Mouse (Mus musculus): ENCODE results near the gene Ptpn1. TPM values are rescaled to one million over a fixed set of nuclear protein-coding genes. Genes with fewer than 3 reads are reported as not detected.
A peak's percentile ranks its signal among the peaks of the same experiment; 100 is the strongest.

Gene Ptpn1
- polyA plus RNA-seq, 1 experiment from 2014 or later, result 35.3 TPM

DNA sequence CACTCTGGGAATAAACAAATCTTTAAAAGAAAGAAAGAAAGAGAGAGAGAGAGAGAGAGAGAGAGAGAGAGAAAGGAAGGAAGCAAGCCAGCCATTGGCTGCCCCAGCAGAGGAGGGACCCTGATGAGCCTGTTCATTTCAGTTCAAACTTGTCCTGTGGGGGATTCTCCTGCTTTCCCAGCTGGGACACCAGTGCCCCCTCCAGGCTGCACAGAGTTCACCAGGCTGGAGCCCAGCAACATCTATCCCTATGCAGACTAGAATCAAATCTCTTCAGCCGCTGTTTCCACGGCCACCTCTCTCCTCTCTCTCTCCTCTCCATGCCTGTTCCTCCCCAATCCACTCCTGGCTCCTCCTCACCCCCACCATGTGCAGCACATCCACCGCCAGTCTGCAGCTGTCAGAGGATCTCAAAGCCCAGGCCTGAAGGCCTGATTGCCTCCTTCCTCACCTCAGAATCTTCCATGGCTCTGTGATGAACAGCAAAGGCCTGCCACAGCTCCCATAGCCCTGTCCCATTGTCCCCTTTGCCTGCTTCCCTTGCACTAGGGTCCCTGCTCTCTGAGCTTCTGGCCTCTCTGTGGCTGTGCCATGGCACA, 67.4 kb downstream of the Ptpn1 start:
- no peak overlapping the region for H3K9ac ChIP-seq
- H3K9me3 ChIP-seq (replicated peaks), result no peaks in the 10 kb centered on the region
- peaks cover 13% of the 10 kb centered on the region; the same call in 1 of the 2 replicates for H3K27me3 ChIP-seq
- H3K27ac ChIP-seq, result no peak overlapping the region
- H3K36me3 ChIP-seq, result 0 out of 2 replicates have a peak, but pooled peaks cover 7% of the 10 kb centered on the region
- no peak overlapping the region for H3K4me2 ChIP-seq
- no peak overlapping the region for H3K4me3 ChIP-seq (replicated peaks)
- 76% methylated on average over 3 of the region's 3 CpGs for WGBS (ENCODE audit: insufficient replicate concordance)
- no peak for ATAC-seq (ENCODE audit: low read depth)
- DNase-seq, result no peak
- peaks cover 10% of the 10 kb centered on the region for H3K4me1 ChIP-seq (replicated peaks)

DNA sequence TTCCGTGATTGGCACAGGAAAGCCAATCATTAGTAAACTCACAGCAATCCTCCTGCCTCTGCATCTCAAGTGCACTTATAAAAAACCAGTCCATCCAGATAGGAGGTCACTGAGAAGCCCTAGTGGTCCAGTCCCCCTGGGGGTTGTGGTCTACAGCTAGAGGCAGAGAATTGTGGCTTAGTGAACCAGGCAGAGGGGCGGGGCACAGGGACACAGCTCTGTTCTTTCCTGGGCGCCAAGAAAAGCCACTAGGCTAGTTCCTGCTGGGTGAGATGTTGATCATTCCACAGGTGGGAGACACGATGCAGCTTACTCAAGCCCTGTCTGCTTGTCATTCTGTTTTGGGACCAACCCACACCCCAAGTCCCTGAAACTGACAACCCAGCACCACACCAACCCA, 70.3 kb downstream of the Ptpn1 start:
- Histone ChIP-seq H3K27me3 (no peaks in the 10 kb centered on the region), H3K9me3 (replicated peaks) (no peaks in the 10 kb centered on the region), H3K27ac (no peak overlapping the region), H3K36me3 (0 out of 2 replicates have a peak, but pooled peaks cover 7% of the 10 kb centered on the region), H3K4me3 (replicated peaks) (no peak overlapping the region), H3K4me1 (replicated peaks) (peaks cover 29% of the 10 kb centered on the region), H3K4me2 (no peak overlapping the region), H3K9ac (no peak overlapping the region)
- ATAC-seq (ENCODE audit: low read depth), result no peak
- 46% methylated on average over 4 of the region's 4 CpGs for WGBS (ENCODE audit: insufficient replicate concordance)
- no peak for DNase-seq

DNA sequence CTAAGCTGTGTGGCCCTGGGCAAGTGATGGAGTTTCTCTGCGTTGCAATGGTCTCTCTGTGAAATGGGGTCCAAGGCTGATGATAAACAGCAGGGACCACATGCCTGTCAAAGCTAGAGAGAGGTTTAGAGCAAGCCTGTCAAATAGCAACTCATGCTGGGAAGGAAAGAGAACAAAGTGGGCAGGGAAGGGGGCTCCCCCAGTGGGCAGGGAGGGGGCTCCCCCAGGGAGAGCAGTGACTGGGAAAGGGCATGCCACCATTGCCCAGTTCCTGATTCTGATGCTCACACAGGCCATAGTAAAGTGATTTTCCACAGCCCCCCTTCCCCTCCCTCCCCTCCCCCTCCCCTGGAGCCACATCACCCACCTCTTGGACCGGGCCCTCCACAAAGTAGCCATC, 71.0 kb downstream of the Ptpn1 start:
- Histone ChIP-seq H3K4me3 (replicated peaks) (no peak overlapping the region), H3K27ac (no peak overlapping the region), H3K4me2 (no peak overlapping the region), H3K27me3 (no peaks in the 10 kb centered on the region), H3K9me3 (replicated peaks) (no peaks in the 10 kb centered on the region), H3K36me3 (0 out of 2 replicates have a peak, but pooled peaks cover 7% of the 10 kb centered on the region), H3K9ac (no peak overlapping the region), H3K4me1 (replicated peaks) (peaks cover 22% of the 10 kb centered on the region)
- 81% methylated on average over 2 of the region's 2 CpGs for WGBS (ENCODE audit: insufficient replicate concordance)
- no peak for DNase-seq
- ATAC-seq (ENCODE audit: low read depth), result no peak

- 69% methylated on average over 12 of the region's 12 CpGs for WGBS (ENCODE audit: insufficient replicate concordance)
- 0 out of 2 replicates have a peak, but pooled peaks cover 7% of the 10 kb centered on the region for H3K36me3 ChIP-seq
Observed at GRCm38 (mm10) chr2:168003431-168003830, 71.6 kb downstream of the Ptpn1 start.

GRCm38 (mm10) chr2:168004369-168004768, 72.5 kb downstream of the Ptpn1 start:
- no peaks in the 10 kb centered on the region for H3K27me3 ChIP-seq
- no peak overlapping the region for H3K4me3 ChIP-seq (replicated peaks)
- H3K9ac ChIP-seq, result no peak overlapping the region
- H3K27ac ChIP-seq, result no peak overlapping the region
- H3K9me3 ChIP-seq (replicated peaks), result no peaks in the 10 kb centered on the region
- no peak overlapping the region for H3K4me2 ChIP-seq
- peaks cover 21% of the 10 kb centered on the region for H3K4me1 ChIP-seq (replicated peaks)
- ATAC-seq (ENCODE audit: low read depth) (no peak), DNase-seq (no peak)
- 55% methylated on average over 2 of the region's 2 CpGs for WGBS (ENCODE audit: insufficient replicate concordance)
- H3K36me3 ChIP-seq, result 0 out of 2 replicates have a peak, but pooled peaks cover 7% of the 10 kb centered on the region

More at GRCm38 (mm10) chr2:168003431-168003830, 71.6 kb downstream of the Ptpn1 start:
- Histone ChIP-seq H3K27me3 (no peaks in the 10 kb centered on the region), H3K27ac (no peak overlapping the region), H3K4me2 (no peak overlapping the region), H3K9ac (no peak overlapping the region), H3K9me3 (replicated peaks) (no peaks in the 10 kb centered on the region), H3K4me1 (replicated peaks) (peaks cover 21% of the 10 kb centered on the region), H3K4me3 (replicated peaks) (no peak overlapping the region)
- DNase-seq (no peak), ATAC-seq (ENCODE audit: low read depth) (0 out of 2 replicates have a peak, but pooled peaks have one; percentile 26)

GRCm38 (mm10) chr2:168005005-168005404, 73.1 kb downstream of the Ptpn1 start:
- Histone ChIP-seq H3K4me3 (replicated peaks) (no peak overlapping the region), H3K9ac (no peak overlapping the region), H3K36me3 (0 out of 2 replicates have a peak, but pooled peaks cover 6% of the 10 kb centered on the region), H3K9me3 (replicated peaks) (no peaks in the 10 kb centered on the region), H3K27ac (no peak overlapping the region), H3K4me1 (replicated peaks) (peaks cover 21% of the 10 kb centered on the region), H3K4me2 (no peak overlapping the region), H3K27me3 (no peaks in the 10 kb centered on the region)
- ATAC-seq (ENCODE audit: low read depth) (no peak), DNase-seq (no peak)
- WGBS (ENCODE audit: insufficient replicate concordance), result 66% methylated on average over 3 of the region's 3 CpGs

DNA sequence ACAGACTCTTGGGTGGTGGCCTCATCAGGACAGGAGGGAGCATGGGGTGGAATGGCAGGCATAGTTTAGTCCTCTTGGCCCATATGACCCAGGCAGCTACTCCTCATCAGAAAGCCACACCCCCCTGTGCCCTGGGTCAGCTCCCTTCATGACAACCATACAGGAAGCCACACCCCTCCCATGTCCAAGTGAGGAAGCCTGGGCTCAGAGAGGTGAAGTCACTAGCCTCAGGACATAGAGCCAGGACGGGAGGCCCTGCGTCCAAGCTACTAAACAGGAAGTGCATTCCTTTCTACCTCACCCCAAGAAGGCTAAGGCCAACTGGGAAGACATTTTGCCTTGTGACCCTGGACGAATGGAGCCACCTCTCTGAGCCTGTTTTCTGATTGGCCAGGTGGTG, 73.8 kb downstream of the Ptpn1 start:
- no peaks in the 10 kb centered on the region for H3K36me3 ChIP-seq
- H3K4me1 ChIP-seq (replicated peaks), result peaks cover 23% of the 10 kb centered on the region
- no peak overlapping the region for H3K9ac ChIP-seq
- no peak overlapping the region for H3K4me3 ChIP-seq (replicated peaks)
- no peak overlapping the region for H3K4me2 ChIP-seq
- H3K27ac ChIP-seq, result no peak overlapping the region
- H3K9me3 ChIP-seq (replicated peaks), result no peaks in the 10 kb centered on the region
- DNase-seq (no peak), ATAC-seq (ENCODE audit: low read depth) (0 out of 2 replicates have a peak, but pooled peaks have one; percentile 34)
- no peaks in the 10 kb centered on the region for H3K27me3 ChIP-seq
- 21% methylated on average over 3 of the region's 3 CpGs for WGBS (ENCODE audit: insufficient replicate concordance)

DNA sequence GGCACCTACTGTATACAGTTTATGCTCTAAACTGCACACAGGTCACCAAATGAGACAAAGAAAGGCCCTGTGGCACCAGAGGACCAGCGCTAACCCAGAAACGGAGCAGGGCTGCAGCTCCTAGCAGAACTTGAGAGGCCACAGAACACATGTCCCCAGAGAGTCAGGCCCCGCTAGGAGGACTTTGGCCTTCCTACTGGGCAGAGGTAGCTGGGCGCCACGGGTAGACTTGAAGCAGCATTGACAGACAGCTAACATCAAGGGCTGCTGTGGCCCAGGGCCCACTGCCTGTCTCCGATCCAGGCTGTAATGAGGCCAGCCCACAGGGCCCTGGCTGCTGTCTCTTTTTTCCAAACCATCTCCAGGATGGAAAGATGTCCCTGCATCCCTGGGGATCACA, 74.6 kb downstream of the Ptpn1 start:
- no peaks in the 10 kb centered on the region for H3K36me3 ChIP-seq
- peaks cover 27% of the 10 kb centered on the region for H3K4me1 ChIP-seq (replicated peaks)
- 70% methylated on average over 6 of the region's 6 CpGs for WGBS (ENCODE audit: insufficient replicate concordance)
- H3K27ac ChIP-seq, result no peak overlapping the region; the same call in 1 of the 2 replicates
- ATAC-seq (ENCODE audit: low read depth) (no peak), DNase-seq (no peak)
- H3K9me3 ChIP-seq (replicated peaks), result no peaks in the 10 kb centered on the region
- no peaks in the 10 kb centered on the region for H3K27me3 ChIP-seq
- no peak overlapping the region for H3K4me2 ChIP-seq
- H3K9ac ChIP-seq, result no peak overlapping the region
- no peak overlapping the region for H3K4me3 ChIP-seq (replicated peaks)

GRCm38 (mm10) chr2:168008132-168008531, 76.3 kb downstream of the Ptpn1 start:
- Histone ChIP-seq H3K4me3 (replicated peaks) (no peak overlapping the region), H3K4me1 (replicated peaks) (peaks cover 29% of the 10 kb centered on the region), H3K9me3 (replicated peaks) (no peaks in the 10 kb centered on the region), H3K9ac (no peak overlapping the region), H3K27ac (no peak overlapping the region), H3K4me2 (no peak overlapping the region), H3K36me3 (no peaks in the 10 kb centered on the region), H3K27me3 (no peaks in the 10 kb centered on the region)
- DNase-seq (no peak), ATAC-seq (ENCODE audit: low read depth) (no peak)
- WGBS (ENCODE audit: insufficient replicate concordance), result 67% methylated on average over 3 of the region's 3 CpGs

- H3K9ac ChIP-seq, result no peak within 1 kb of the TSS
- no peaks in the 10 kb centered on the region for H3K36me3 ChIP-seq
- WGBS (ENCODE audit: insufficient replicate concordance), result 29% methylated on average over 9 of the region's 9 CpGs
- peak; percentile 37; the same call in 1 of the 2 replicates for ATAC-seq (ENCODE audit: low read depth)
- peaks cover 26% of the 10 kb centered on the region for H3K4me1 ChIP-seq (replicated peaks)
- no peaks in the 10 kb centered on the region for H3K9me3 ChIP-seq (replicated peaks)
- H3K27me3 ChIP-seq, result no peaks in the 10 kb centered on the region
- no peak within 1 kb of the TSS for H3K27ac ChIP-seq
- H3K4me2 ChIP-seq, result no peak within 1 kb of the TSS
- DNase-seq, result peak; percentile 57
- no peak within 1 kb of the TSS for H3K4me3 ChIP-seq (replicated peaks)
Observed at GRCm38 (mm10) chr2:168009936-168010668, 78.2 kb downstream of the Ptpn1 start, which contains the start of gene Ripor3. Ripor3 (minus strand) TSS chr2:168010618.

GRCm38 (mm10) chr2:168010893-168011292, 79.0 kb downstream of the Ptpn1 start:
- ATAC-seq (ENCODE audit: low read depth) (no peak), DNase-seq (no peak)
- no peak overlapping the region for H3K27ac ChIP-seq
- H3K4me2 ChIP-seq, result no peak overlapping the region
- H3K4me1 ChIP-seq (replicated peaks), result peaks cover 21% of the 10 kb centered on the region
- no peak overlapping the region for H3K4me3 ChIP-seq (replicated peaks)
- H3K9me3 ChIP-seq (replicated peaks), result no peaks in the 10 kb centered on the region
- H3K36me3 ChIP-seq, result no peaks in the 10 kb centered on the region
- 22% methylated on average over 11 of the region's 11 CpGs for WGBS (ENCODE audit: insufficient replicate concordance)
- H3K27me3 ChIP-seq, result no peaks in the 10 kb centered on the region
- H3K9ac ChIP-seq, result no peak overlapping the region

Data from liver, embryonic 13.5 days (tissue).